Mouse (Mus musculus) embryonic facial prominence, embryonic 12.5 days (tissue): ENCODE data around the gene Wnt5a. TPM values are rescaled to one million over a fixed set of nuclear protein-coding genes. Genes with fewer than 3 reads are reported as not detected.

Experiments
- ATAC-seq: fragments of 200-750 bp; cut with Nextera tagmentation; 2 replicates; pipeline ENCODE4 v1.8.0; 2017; ENCODE audit not compliant: insufficient number of reproducible peaks, insufficient read depth, low FRiP score, low TSS enrichment
- H3K27ac ChIP-seq: fragments of 300-500 bp; sonication (generic); 2 replicates; pipeline ENCODE4 v1.5.1; 2016; ENCODE audit warnings: mild to moderate bottlenecking
- H3K27me3 ChIP-seq: fragments of 300-500 bp; sonication (generic); 2 replicates; pipeline ENCODE4 v1.6.1; 2016; ENCODE audit warnings: mild to moderate bottlenecking, moderate library complexity
- H3K36me3 ChIP-seq: fragments of 300-500 bp; sonication (generic); 2 replicates; pipeline ENCODE4 v1.6.1; 2016; ENCODE audit warnings: mild to moderate bottlenecking
- H3K4me1 ChIP-seq: fragments of 300-500 bp; sonication (generic); 2 replicates; pipeline ENCODE4 v1.6.1; 2016
- H3K4me2 ChIP-seq: fragments of 300-500 bp; sonication (generic); replicated peaks from 2 replicates; pipeline ENCODE4 v1.6.1; 2016; ENCODE audit warnings: mild to moderate bottlenecking, moderate library complexity
- H3K4me3 ChIP-seq: fragments of 300-500 bp; sonication (generic); 2 replicates; pipeline ENCODE4 v1.5.1; 2016; ENCODE audit warnings: mild to moderate bottlenecking
- H3K9ac ChIP-seq: fragments of 300-500 bp; sonication (generic); 2 replicates; pipeline ENCODE4 v1.6.1; 2016; ENCODE audit warnings: mild to moderate bottlenecking, moderate library complexity
- H3K9me3 ChIP-seq: fragments of 300-500 bp; sonication (generic); 2 replicates; pipeline ENCODE4 v1.6.1; 2016; ENCODE audit warnings: mild to moderate bottlenecking, moderate library complexity
- WGBS: fragments of 180-500 bp; shearing (Covaris S2); methylation state at CpG from one replicate; pipeline ENCODE4 v1.1.7; 2016; 5-methylcytosine and 5-hydroxymethylcytosine counted together
- polyA plus RNA-seq: library from polyadenylated mRNA; unstranded; fragments of >200 nt; fragmentation: Nextera tagmentation; extraction: Ambion mirVana; gene quantifications from 2 replicates; pipeline ENCODE4 v1.2.1, GENCODE M21; 2016

The Wnt5a gene
- polyA plus RNA-seq: 91.5 and 117 TPM in 2 replicates

- peak; percentile 50 for ATAC-seq
- H3K27ac ChIP-seq: peak within 1 kb of the TSS; percentile 99
Measured at GRCm38 (mm10) chr14:28504101-28505050, at the start of gene Wnt5a. Wnt5a (plus strand) TSS chr14:28504750.

GRCm38 (mm10) chr14:28456372-28457076 lies 48.0 kb upstream of the Wnt5a start:
- Histone ChIP-seq H3K4me1 (peaks cover 9% of the 10 kb centered on the region), H3K9me3 (no peaks in the 10 kb centered on the region), H3K27me3 (0 out of 2 replicates have a peak, but pooled peaks cover 5% of the 10 kb centered on the region), H3K36me3 (no peaks in the 10 kb centered on the region), H3K4me3 (no peak overlapping the region), H3K9ac (no peak overlapping the region), H3K27ac (no peak overlapping the region), H3K4me2 (no peak overlapping the region)
- ATAC-seq: no peak
- WGBS: 61% methylated on average over 7 of the region's 7 CpGs

More at GRCm38 (mm10) chr14:28504101-28505050, at the start of gene Wnt5a:
- WGBS: 2% methylated on average over 53 of the region's 53 CpGs
- Histone ChIP-seq H3K9me3 (no peaks in the 10 kb centered on the region), H3K9ac (peak within 1 kb of the TSS; percentile 94), H3K4me1 (peaks cover 12% of the 10 kb centered on the region), H3K4me2 (peak within 1 kb of the TSS; percentile 88), H3K4me3 (peak within 1 kb of the TSS; percentile 77), H3K36me3 (no peaks in the 10 kb centered on the region), H3K27me3 (peaks cover 13% of the 10 kb centered on the region)

GRCm38 (mm10) chr14:28457428-28457827 lies 47.1 kb upstream of the Wnt5a start:
- no peaks in the 10 kb centered on the region for H3K9me3 ChIP-seq
- H3K4me2 ChIP-seq: no peak overlapping the region
- H3K4me3 ChIP-seq: no peak overlapping the region
- H3K9ac ChIP-seq: no peak overlapping the region
- ATAC-seq: no peak
- 0 out of 2 replicates have a peak, but pooled peaks cover 5% of the 10 kb centered on the region for H3K27me3 ChIP-seq
- H3K36me3 ChIP-seq: no peaks in the 10 kb centered on the region
- WGBS: 53% methylated on average over 3 of the region's 3 CpGs
- H3K27ac ChIP-seq: no peak overlapping the region
- H3K4me1 ChIP-seq: peaks cover 9% of the 10 kb centered on the region

- peaks cover 22% of the 10 kb centered on the region for H3K4me1 ChIP-seq
- H3K27ac ChIP-seq: no peak overlapping the region
- H3K9ac ChIP-seq: no peak overlapping the region
- ATAC-seq: no peak
- WGBS: 63% methylated on average over 5 of the region's 5 CpGs
- no peaks in the 10 kb centered on the region for H3K9me3 ChIP-seq
- 0 out of 2 replicates have a peak, but pooled peaks cover 6% of the 10 kb centered on the region for H3K27me3 ChIP-seq
- no peak overlapping the region for H3K4me2 ChIP-seq
- H3K4me3 ChIP-seq: no peak overlapping the region
- no peaks in the 10 kb centered on the region for H3K36me3 ChIP-seq
Measured at GRCm38 (mm10) chr14:28467956-28468355, 36.6 kb upstream of the Wnt5a start.

- no peaks in the 10 kb centered on the region for H3K36me3 ChIP-seq
- H3K4me1 ChIP-seq: peaks cover 22% of the 10 kb centered on the region
- no peak overlapping the region for H3K4me3 ChIP-seq
- no peak overlapping the region for H3K4me2 ChIP-seq
- WGBS: 26% methylated on average over 4 of the region's 4 CpGs
- no peak for ATAC-seq
- no peak overlapping the region for H3K27ac ChIP-seq
- H3K9me3 ChIP-seq: no peaks in the 10 kb centered on the region
- no peak overlapping the region for H3K9ac ChIP-seq
- 0 out of 2 replicates have a peak, but pooled peaks cover 6% of the 10 kb centered on the region for H3K27me3 ChIP-seq
Measured at GRCm38 (mm10) chr14:28469696-28470095, 34.9 kb upstream of the Wnt5a start.

- no peak for ATAC-seq
- Histone ChIP-seq H3K9ac (no peak overlapping the region), H3K36me3 (no peaks in the 10 kb centered on the region), H3K4me1 (peaks cover 18% of the 10 kb centered on the region), H3K27me3 (0 out of 2 replicates have a peak, but pooled peaks cover 6% of the 10 kb centered on the region), H3K9me3 (no peaks in the 10 kb centered on the region), H3K4me3 (no peak overlapping the region), H3K27ac (no peak overlapping the region), H3K4me2 (no peak overlapping the region)
- 35% methylated on average over 6 of the region's 6 CpGs for WGBS
Measured at GRCm38 (mm10) chr14:28470212-28470611, 34.3 kb upstream of the Wnt5a start.

GRCm38 (mm10) chr14:28475012-28475411 lies 29.5 kb upstream of the Wnt5a start:
- 76% methylated on average over 3 of the region's 3 CpGs for WGBS

GRCm38 (mm10) chr14:28475421-28475820 lies 29.1 kb upstream of the Wnt5a start:
- Histone ChIP-seq H3K4me2 (no peak overlapping the region), H3K36me3 (no peaks in the 10 kb centered on the region), H3K27me3 (0 out of 2 replicates have a peak, but pooled peaks cover 6% of the 10 kb centered on the region), H3K4me1 (no peaks in the 10 kb centered on the region; the same call in 1 of the 2 replicates), H3K9ac (no peak overlapping the region), H3K4me3 (no peak overlapping the region), H3K27ac (no peak overlapping the region), H3K9me3 (no peaks in the 10 kb centered on the region)
- 50% methylated on average over 7 of the region's 7 CpGs for WGBS
- no peak for ATAC-seq

More at GRCm38 (mm10) chr14:28475012-28475411, 29.5 kb upstream of the Wnt5a start:
- Histone ChIP-seq H3K4me3 (no peak overlapping the region), H3K9me3 (no peaks in the 10 kb centered on the region), H3K36me3 (no peaks in the 10 kb centered on the region), H3K4me1 (no peaks in the 10 kb centered on the region; the same call in 1 of the 2 replicates), H3K4me2 (no peak overlapping the region), H3K27ac (no peak overlapping the region), H3K9ac (no peak overlapping the region), H3K27me3 (0 out of 2 replicates have a peak, but pooled peaks cover 6% of the 10 kb centered on the region)
- ATAC-seq: no peak

GRCm38 (mm10) chr14:28476746-28477145 lies 27.8 kb upstream of the Wnt5a start:
- ATAC-seq: no peak
- 75% methylated on average over 3 of the region's 3 CpGs for WGBS

GRCm38 (mm10) chr14:28480866-28481265 lies 23.7 kb upstream of the Wnt5a start:
- Histone ChIP-seq H3K9me3 (no peaks in the 10 kb centered on the region), H3K4me2 (no peak overlapping the region), H3K4me3 (no peak overlapping the region), H3K9ac (no peak overlapping the region), H3K27ac (no peak overlapping the region), H3K36me3 (no peaks in the 10 kb centered on the region), H3K27me3 (no peaks in the 10 kb centered on the region), H3K4me1 (no peaks in the 10 kb centered on the region; the same call in 1 of the 2 replicates)
- 90% methylated on average over 1 of the region's 1 CpGs for WGBS
- no peak for ATAC-seq

More at GRCm38 (mm10) chr14:28476746-28477145, 27.8 kb upstream of the Wnt5a start:
- no peaks in the 10 kb centered on the region for H3K36me3 ChIP-seq
- H3K4me2 ChIP-seq: no peak overlapping the region
- no peaks in the 10 kb centered on the region for H3K27me3 ChIP-seq
- no peak overlapping the region for H3K9ac ChIP-seq
- H3K4me3 ChIP-seq: no peak overlapping the region
- H3K4me1 ChIP-seq: no peaks in the 10 kb centered on the region
- H3K27ac ChIP-seq: no peak overlapping the region
- H3K9me3 ChIP-seq: no peaks in the 10 kb centered on the region

- H3K4me1 ChIP-seq: no peaks in the 10 kb centered on the region
- 90% methylated on average over 4 of the region's 4 CpGs for WGBS
- H3K9ac ChIP-seq: no peak overlapping the region
Measured at GRCm38 (mm10) chr14:28493806-28494205, 10.7 kb upstream of the Wnt5a start.

More at GRCm38 (mm10) chr14:28493806-28494205, 10.7 kb upstream of the Wnt5a start:
- Histone ChIP-seq H3K4me2 (no peak overlapping the region), H3K9me3 (no peaks in the 10 kb centered on the region), H3K27me3 (no peaks in the 10 kb centered on the region), H3K36me3 (no peaks in the 10 kb centered on the region), H3K27ac (no peak overlapping the region), H3K4me3 (no peak overlapping the region)
- ATAC-seq: no peak
